Mouse (Mus musculus): ENCODE results near the gene Litaf. TPM values are rescaled to one million over a fixed set of nuclear protein-coding genes. Genes with fewer than 3 reads are reported as not detected.

The Litaf gene
- total RNA-seq, 2 experiments from 2014 or later, result 15.3 to 19.8 TPM

- no peak for DNase-seq (ENCODE audit: extremely low spot score in 1 of 2, low spot score in 1 of 2)
Measured at GRCm38 (mm10) chr16:11068666-11069065, 2.7 kb upstream of the Litaf start.

- peak in 1 of 2 experiments; percentile 53 for DNase-seq (ENCODE audit: extremely low spot score in 1 of 2, low spot score in 1 of 2)
Measured at GRCm38 (mm10) chr16:11066833-11067191, 855 bp upstream of the Litaf start.

GRCm38 (mm10) chr16:11065431-11065830 is 526 bp downstream of the Litaf start:
- DNase-seq (ENCODE audit: extremely low spot score in 1 of 2, low spot score in 1 of 2), result no peak

GRCm38 (mm10) chr16:11064742-11065141 is 1.2 kb downstream of the Litaf start:
- DNase-seq (ENCODE audit: extremely low spot score in 1 of 2, low spot score in 1 of 2), result no peak

GRCm38 (mm10) chr16:11064341-11064740 is 1.6 kb downstream of the Litaf start:
- no peak for DNase-seq (ENCODE audit: extremely low spot score in 1 of 2, low spot score in 1 of 2)

GRCm38 (mm10) chr16:11062794-11063721 is 2.9 kb downstream of the Litaf start:
- peak in 1 of 2 experiments; percentile 45 for DNase-seq (ENCODE audit: extremely low spot score in 1 of 2, low spot score in 1 of 2)

- DNase-seq (ENCODE audit: extremely low spot score in 1 of 2, low spot score in 1 of 2), result no peak
Measured at GRCm38 (mm10) chr16:11060645-11061044, 5.3 kb downstream of the Litaf start, which contains the start of gene Snn. Snn (plus strand) TSS chr16:11060945.

GRCm38 (mm10) chr16:11055916-11056315 is 10.0 kb downstream of the Litaf start:
- no peak for DNase-seq (ENCODE audit: extremely low spot score in 1 of 2, low spot score in 1 of 2)

GRCm38 (mm10) chr16:11054871-11055270 is 11.1 kb downstream of the Litaf start:
- DNase-seq (ENCODE audit: extremely low spot score in 1 of 2, low spot score in 1 of 2), result no peak

- DNase-seq (ENCODE audit: extremely low spot score in 1 of 2, low spot score in 1 of 2), result no peak
Measured at GRCm38 (mm10) chr16:11054409-11054808, 11.5 kb downstream of the Litaf start.

- no peak for DNase-seq (ENCODE audit: extremely low spot score in 1 of 2, low spot score in 1 of 2)
Measured at GRCm38 (mm10) chr16:11051134-11051533, 14.8 kb downstream of the Litaf start.

GRCm38 (mm10) chr16:11050226-11050625 is 15.7 kb downstream of the Litaf start:
- no peak for DNase-seq (ENCODE audit: extremely low spot score in 1 of 2, low spot score in 1 of 2)

- no peak for DNase-seq (ENCODE audit: extremely low spot score in 1 of 2, low spot score in 1 of 2)
Measured at GRCm38 (mm10) chr16:11047130-11047529, 18.8 kb downstream of the Litaf start.

- DNase-seq (ENCODE audit: extremely low spot score in 1 of 2, low spot score in 1 of 2), result no peak
Measured at GRCm38 (mm10) chr16:11046437-11046836, 19.5 kb downstream of the Litaf start.

- no peak for DNase-seq (ENCODE audit: extremely low spot score in 1 of 2, low spot score in 1 of 2)
Measured at GRCm38 (mm10) chr16:11043239-11043638, 22.7 kb downstream of the Litaf start.

GRCm38 (mm10) chr16:11040603-11041002 is 25.4 kb downstream of the Litaf start:
- no peak for DNase-seq (ENCODE audit: extremely low spot score in 1 of 2, low spot score in 1 of 2)

- DNase-seq (ENCODE audit: extremely low spot score in 1 of 2, low spot score in 1 of 2), result peak; percentile 63 to 82
Measured at GRCm38 (mm10) chr16:11035790-11036431, 30.0 kb downstream of the Litaf start.

- DNase-seq (ENCODE audit: extremely low spot score in 1 of 2, low spot score in 1 of 2), result no peak
Measured at GRCm38 (mm10) chr16:11035273-11035672, 30.7 kb downstream of the Litaf start.

- peak; percentile 70 to 90 for DNase-seq (ENCODE audit: extremely low spot score in 1 of 2, low spot score in 1 of 2)
Measured at GRCm38 (mm10) chr16:11034193-11034803, 31.7 kb downstream of the Litaf start.

GRCm38 (mm10) chr16:11031320-11031719 is 34.6 kb downstream of the Litaf start:
- no peak for DNase-seq (ENCODE audit: extremely low spot score in 1 of 2, low spot score in 1 of 2)

- DNase-seq (ENCODE audit: extremely low spot score in 1 of 2, low spot score in 1 of 2), result no peak
Measured at GRCm38 (mm10) chr16:11030844-11031243, 35.1 kb downstream of the Litaf start.
